Mouse (Mus musculus): ENCODE results near the gene Rgs1.

DNA sequence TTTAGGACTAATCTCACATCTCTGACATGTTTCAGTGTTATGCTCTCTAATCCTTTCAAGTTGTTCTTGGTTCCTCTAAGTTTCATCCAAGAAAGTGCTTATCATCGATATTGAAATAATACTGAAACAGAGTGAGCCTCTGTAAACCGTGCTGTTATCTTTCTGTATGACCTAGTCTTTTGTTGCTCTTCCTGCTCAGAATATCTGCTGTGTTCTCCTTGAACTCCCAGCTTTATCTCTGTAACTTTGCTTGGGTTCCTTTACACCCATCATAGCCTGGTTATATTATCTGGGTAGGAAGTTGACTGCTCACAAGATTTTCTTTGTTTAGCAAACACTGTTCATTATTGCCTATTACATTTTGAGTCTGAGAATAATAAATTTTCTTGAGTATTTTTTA, 20.1 kb upstream of the Rgs1 start:
- TF ChIP-seq MAX (IDR thresholded peaks at IDR 0.05), result no peak
- TF ChIP-seq CTCF (IDR thresholded peaks at IDR 0.05; ENCODE audit: control insufficient read depth, insufficient read depth, insufficient read length), result no peak
